Comparison of ENCODE assay signal across 11 mouse cellular contexts in genomic region chr1:133382552-133383155, GRCm38 (mm10). TPM values are rescaled to one million over a fixed set of nuclear protein-coding genes. Genes with fewer than 3 reads are reported as not detected.
DNase-seq lines count a peak whose midpoint lies in the region; ATAC-seq and TF ChIP-seq lines count a peak whose summit lies in the region.
"Had no signal": no experiment of that assay in that cellular context is flagged by ENCODE, and none has a peak within 500 bp of the region (broad histone marks: within the 10 kb centered on the region; RNA-seq: fewer than 3 reads in every experiment).

No protein-coding gene starts in this region.

- H3K27me3 ChIP-seq in heart, postnatal 0 days (ENCODE audit: control insufficient read depth, insufficient read depth, low read length) = no peaks in the 10 kb centered on the region
- H3K27me3 ChIP-seq in midbrain, embryonic 10.5 days (ENCODE audit: low read depth, poor library complexity, severe bottlenecking) = peaks cover 11% of the 10 kb centered on the region; the same call in 1 of the 2 replicates
- no peaks in the 10 kb centered on the region for H3K27me3 ChIP-seq in midbrain, postnatal 0 days (ENCODE audit: insufficient read depth, low read length)
- H3K27me3 ChIP-seq in midbrain, embryonic 11.5 days (ENCODE audit: control insufficient read depth, insufficient read depth, low read length) = no peaks in the 10 kb centered on the region

- no peak for TF ChIP-seq EP300 in heart, postnatal 0 days (IDR thresholded peaks at IDR 0.05; ENCODE audit: low read depth)

- H3K36me3 ChIP-seq in heart, postnatal 0 days (replicated peaks; ENCODE audit: control insufficient read depth, insufficient read depth, low read length) = peaks cover 8% of the 10 kb centered on the region; the same call in 1 of the 2 replicates
- peaks cover 63% of the 10 kb centered on the region for H3K36me3 ChIP-seq in midbrain, embryonic 10.5 days
- 0 out of 2 replicates have a peak, but pooled peaks cover 3% of the 10 kb centered on the region for H3K36me3 ChIP-seq in midbrain, postnatal 0 days (ENCODE audit: insufficient read depth, low read length)
- H3K36me3 ChIP-seq in midbrain, embryonic 11.5 days (ENCODE audit: control insufficient read depth, insufficient read depth, low read length) = peaks cover 12% of the 10 kb centered on the region; the same call in 1 of the 2 replicates

- H3K9ac ChIP-seq in heart, postnatal 0 days (replicated peaks; ENCODE audit: low read depth, low read length) = no peak overlapping the region
- no peak overlapping the region for H3K9ac ChIP-seq in midbrain, postnatal 0 days (replicated peaks; ENCODE audit: low read length, poor library complexity, severe bottlenecking)
- peak overlapping the region; percentile 37 for H3K9ac ChIP-seq in midbrain, embryonic 11.5 days (ENCODE audit: low read length)
- H3K9ac ChIP-seq: liver, embryonic 14.5 days had no signal

- no peak for DNase-seq in heart, postnatal 0 days (ENCODE audit: low spot score)
- no peak for DNase-seq in heart, postnatal 4 days
- DNase-seq in midbrain, embryonic 10.5 days (ENCODE audit: low spot score) = no peak
- no peak for DNase-seq in midbrain, postnatal 0 days (ENCODE audit: low spot score)
- peak; percentile 92 for DNase-seq in midbrain, embryonic 11.5 days (ENCODE audit: low spot score, missing footprints)
- DNase-seq in testis, postnatal 10 days (ENCODE audit: low spot score) = peak; percentile 59
- DNase-seq in thymus, postnatal 36 days = no peak
- DNase-seq: right cerebral cortex, adult 18-20 months had no signal

- no peak overlapping the region for H3K4me3 ChIP-seq in heart, postnatal 0 days (ENCODE audit: low read depth, low read length)
- H3K4me3 ChIP-seq in midbrain, embryonic 10.5 days = no peak overlapping the region
- no peak overlapping the region for H3K4me3 ChIP-seq in midbrain, postnatal 0 days (ENCODE audit: low read depth, low read length)
- H3K4me3 ChIP-seq in midbrain, embryonic 11.5 days (ENCODE audit: low read depth, low read length) = no peak overlapping the region

- no peak overlapping the region for H3K4me2 ChIP-seq in heart, postnatal 0 days (ENCODE audit: low read depth, low read length)
- no peak overlapping the region for H3K4me2 ChIP-seq in midbrain, postnatal 0 days (ENCODE audit: low read depth, low read length, poor library complexity, severe bottlenecking)
- H3K4me2 ChIP-seq in midbrain, embryonic 11.5 days = no peak overlapping the region
- H3K4me2 ChIP-seq: heart, embryonic 11.5 days had no signal

- no peaks in the 10 kb centered on the region for H3K9me3 ChIP-seq in heart, postnatal 0 days (replicated peaks; ENCODE audit: control insufficient read depth, low read length)
- no peaks in the 10 kb centered on the region for H3K9me3 ChIP-seq in midbrain, embryonic 10.5 days (replicated peaks)
- no peaks in the 10 kb centered on the region for H3K9me3 ChIP-seq in midbrain, postnatal 0 days (ENCODE audit: low read length)
- no peaks in the 10 kb centered on the region for H3K9me3 ChIP-seq in midbrain, embryonic 11.5 days (ENCODE audit: control insufficient read depth, low read length)

- no peak for ATAC-seq in heart, postnatal 0 days (ENCODE audit: insufficient read depth, low read depth)
- ATAC-seq in midbrain, postnatal 0 days (ENCODE audit: low FRiP score) = no peak
- no peak for ATAC-seq in midbrain, embryonic 11.5 days (ENCODE audit: low FRiP score)

- 0 out of 2 replicates have a peak overlapping the region, but pooled peaks have one; percentile 6 for H3K27ac ChIP-seq in heart, postnatal 0 days (ENCODE audit: low read depth)
- H3K27ac ChIP-seq in midbrain, embryonic 10.5 days (replicated peaks) = peak overlapping the region; percentile 76
- no peak overlapping the region for H3K27ac ChIP-seq in midbrain, postnatal 0 days (ENCODE audit: low read depth, low read length)
- peak overlapping the region; percentile 63 for H3K27ac ChIP-seq in midbrain, embryonic 11.5 days (ENCODE audit: low read depth, low read length)
- H3K27ac ChIP-seq: liver, embryonic 14.5 days had no signal

- TF ChIP-seq CTCF in heart, postnatal 0 days (IDR thresholded peaks at IDR 0.05; ENCODE audit: low read depth) = no peak
- no peak for TF ChIP-seq CTCF in midbrain, postnatal 0 days (IDR thresholded peaks at IDR 0.05)

- 57% methylated on average over 12 of the region's 12 CpGs for WGBS in heart, postnatal 0 days
- 65% methylated on average over 12 of the region's 12 CpGs for WGBS in midbrain, embryonic 10.5 days
- WGBS in midbrain, postnatal 0 days = 54% methylated on average over 12 of the region's 12 CpGs
- WGBS in midbrain, embryonic 11.5 days = 61% methylated on average over 12 of the region's 12 CpGs

- H3K4me1 ChIP-seq in heart, postnatal 0 days (ENCODE audit: control insufficient read depth, insufficient read depth) = 0 out of 2 replicates have a peak, but pooled peaks cover 5% of the 10 kb centered on the region
- peaks cover 58% of the 10 kb centered on the region for H3K4me1 ChIP-seq in midbrain, embryonic 10.5 days
- H3K4me1 ChIP-seq in midbrain, postnatal 0 days (ENCODE audit: insufficient read depth, low read length) = no peaks in the 10 kb centered on the region
- H3K4me1 ChIP-seq in midbrain, embryonic 11.5 days (ENCODE audit: control insufficient read depth, insufficient read depth, low read length) = peaks cover 27% of the 10 kb centered on the region

RNA-seq across cellular contexts. Expression of gene Etnk2, which starts 19.3 kb away (rescaled TPM):
- 0.31 and 1.3 TPM in 2 replicates for total RNA-seq in heart, postnatal 0 days (2014; rRNA removed; ENCODE audit: low replicate concordance)
- 0.41 and 0.97 TPM in 2 replicates for polyA plus RNA-seq in heart, postnatal 0 days (2015; fragmentation: Nextera tagmentation; extraction: Ambion mirVana)
- total RNA-seq in heart, postnatal 4 days (2021) = under 1 TPM; 0.83 to 0.93 TPM
- 3.4 and 3.9 TPM in 2 replicates for polyA plus RNA-seq in midbrain, embryonic 10.5 days (2016; fragmentation: Nextera tagmentation; extraction: Ambion mirVana)
- 49.8 and 52.0 TPM in 2 replicates for total RNA-seq in midbrain, postnatal 0 days (2014; rRNA removed)
- polyA plus RNA-seq in midbrain, postnatal 0 days (2015; fragmentation: Nextera tagmentation; extraction: Ambion mirVana) = 34.5 and 37.2 TPM in 2 replicates
- polyA plus RNA-seq in midbrain, embryonic 11.5 days (2014; fragmentation: Nextera tagmentation; extraction: Ambion mirVana) = 2.1 and 2.5 TPM in 2 replicates

RNA-seq across cellular contexts. Expression of gene Ren1, which starts 32.3 kb away (rescaled TPM):
- not detected in 2 replicates for total RNA-seq in heart, postnatal 0 days (2014; rRNA removed; ENCODE audit: low replicate concordance)
- 0.07 and 0.52 TPM in 2 replicates for polyA plus RNA-seq in heart, postnatal 0 days (2015; fragmentation: Nextera tagmentation; extraction: Ambion mirVana)
- under 1 TPM in 1 of 2 experiments, not detected in 1; 0.16 TPM for total RNA-seq in heart, postnatal 4 days (2021)
- not detected in 2 replicates for polyA plus RNA-seq in midbrain, embryonic 10.5 days (2016; fragmentation: Nextera tagmentation; extraction: Ambion mirVana)
- total RNA-seq in midbrain, postnatal 0 days (2014; rRNA removed) = 0.14 TPM in 1 of 2 replicates, not detected in the other
- polyA plus RNA-seq in midbrain, postnatal 0 days (2015; fragmentation: Nextera tagmentation; extraction: Ambion mirVana) = 0.23 TPM in 1 of 2 replicates, not detected in the other
- not detected in 2 replicates for polyA plus RNA-seq in midbrain, embryonic 11.5 days (2014; fragmentation: Nextera tagmentation; extraction: Ambion mirVana)
- total RNA-seq: left cerebral cortex, adult 8-10 months had no signal
- polyA plus RNA-seq: heart, embryonic 11.5 days had no signal

RNA-seq across cellular contexts. Expression of gene Sox13, which starts 41.5 kb away (rescaled TPM):
- total RNA-seq in heart, postnatal 0 days (2014; rRNA removed; ENCODE audit: low replicate concordance) = 8.5 and 17.9 TPM in 2 replicates
- 3.0 and 3.3 TPM in 2 replicates for polyA plus RNA-seq in heart, postnatal 0 days (2015; fragmentation: Nextera tagmentation; extraction: Ambion mirVana)
- 10 to 100 TPM; 29.8 to 32.4 TPM for total RNA-seq in heart, postnatal 4 days (2021)
- polyA plus RNA-seq in midbrain, embryonic 10.5 days (2016; fragmentation: Nextera tagmentation; extraction: Ambion mirVana) = 28.5 and 32.0 TPM in 2 replicates
- 16.5 and 17.3 TPM in 2 replicates for total RNA-seq in midbrain, postnatal 0 days (2014; rRNA removed)
- polyA plus RNA-seq in midbrain, postnatal 0 days (2015; fragmentation: Nextera tagmentation; extraction: Ambion mirVana) = 3.3 and 4.7 TPM in 2 replicates
- 22.3 and 23.9 TPM in 2 replicates for polyA plus RNA-seq in midbrain, embryonic 11.5 days (2014; fragmentation: Nextera tagmentation; extraction: Ambion mirVana)

Comparison
In these comparisons a context has a peak if more than half of its experiments do, and no peak if none do; other contexts are left out.
1. DNase-seq: peak in midbrain, embryonic 11.5 days (single experiment) and testis, postnatal 10 days (single experiment); none in heart, postnatal 0 days (single experiment), heart, postnatal 4 days (single experiment), midbrain, embryonic 10.5 days (single experiment), midbrain, postnatal 0 days (single experiment) and thymus, postnatal 36 days (0 of 2).